Mouse (Mus musculus) CH12.LX (cell line): ENCODE measurements around the gene Tbc1d14. TPM values are rescaled to one million over a fixed set of nuclear protein-coding genes. Genes with fewer than 3 reads are reported as not detected.

ENCODE experiments used
- DNase-seq: peaks from one replicate; pipeline ENCODE4 v3.0.0-alpha.2; 2013; ENCODE audit errors: extremely low read depth
- H3K27ac ChIP-seq: 2 replicates; pipeline ENCODE4 v1.5.1; 2012; ENCODE audit warnings: low read depth, mild to moderate bottlenecking, control low read depth, moderate library complexity; ENCODE audit not compliant: insufficient read depth
- H3K27me3 ChIP-seq: replicated peaks from 2 replicates; pipeline ENCODE3; 2012; ENCODE audit warnings: inconsistent platforms
- H3K36me3 ChIP-seq, 2 experiments: replicated peaks in 1 of 2; 2 replicates each; pipeline versions ENCODE3 to v1.6.1; 2012; ENCODE audit warnings: inconsistent platforms in 1 of 2, low read length in 1 of 2, mild to moderate bottlenecking in 1 of 2, mixed read lengths in 1 of 2, moderate library complexity in 1 of 2; ENCODE audit not compliant: control insufficient read depth in 1 of 2, insufficient read depth in 1 of 2
- H3K4me1 ChIP-seq, 2 experiments: 2 replicates each; pipeline ENCODE4 v1.6.1; 2012; ENCODE audit warnings: inconsistent platforms in 1 of 2, moderate library complexity in 1 of 2; ENCODE audit not compliant: insufficient read depth in 2 of 2, control insufficient read depth in 1 of 2
- H3K4me2 ChIP-seq: 2 replicates; pipeline ENCODE4 v1.6.1; 2012; ENCODE audit warnings: low read depth, mild to moderate bottlenecking, control low read depth; ENCODE audit not compliant: poor library complexity, insufficient read depth, severe bottlenecking
- H3K4me3 ChIP-seq, 3 experiments: fragments of 150-350 bp in 1 of 3; sonication (generic) in 1 of 3; replicated peaks in 1 of 3; 2 replicates each; pipeline versions ENCODE3 to v1.5.1; 2011 to 2012; ENCODE audit warnings: low read depth in 2 of 3, low read length in 2 of 3, mild to moderate bottlenecking in 2 of 3, moderate library complexity in 2 of 3, control low read depth in 1 of 3, improper control_type of control experiment in 1 of 3, inconsistent platforms in 1 of 3, mixed read lengths in 1 of 3; ENCODE audit not compliant: poor library complexity in 1 of 3
- H3K79me2 ChIP-seq: replicated peaks from 2 replicates; pipeline ENCODE4 v1.6.1; 2012; ENCODE audit warnings: mild to moderate bottlenecking, moderate library complexity; ENCODE audit not compliant: control insufficient read depth, poor library complexity, insufficient read depth, severe bottlenecking; ENCODE audit errors: extremely low read depth
- H3K9ac ChIP-seq: 2 replicates; pipeline ENCODE4 v1.6.1; 2012; ENCODE audit warnings: low read depth, mild to moderate bottlenecking, control low read depth, moderate library complexity; ENCODE audit not compliant: insufficient read depth
- H3K9me3 ChIP-seq: replicated peaks from 2 replicates; pipeline ENCODE3; 2012; ENCODE audit warnings: low read length, inconsistent platforms, mixed read lengths
- CHD1 ChIP-seq: IDR thresholded peaks from 2 replicates; pipeline ENCODE4 v1.6.1; 2012; ENCODE audit warnings: low read depth, low read length, improper control_type of control experiment, inconsistent platforms
- GABPA ChIP-seq: IDR thresholded peaks from 2 replicates; pipeline ENCODE4 v1.6.1; 2012; ENCODE audit warnings: low read depth, low read length, improper control_type of control experiment, inconsistent platforms; ENCODE audit not compliant: insufficient replicate concordance
- HCFC1 ChIP-seq: IDR thresholded peaks from 2 replicates; pipeline ENCODE4 v1.6.1; 2012; ENCODE audit warnings: low read depth, mild to moderate bottlenecking, inconsistent platforms, low read length, improper control_type of control experiment
- IRF4 ChIP-seq: IDR thresholded peaks from 2 replicates; pipeline ENCODE4 v1.6.1; 2014; ENCODE audit warnings: low read depth, mild to moderate bottlenecking, inconsistent platforms, low read length, improper control_type of control experiment
- JUN ChIP-seq: IDR thresholded peaks from 2 replicates; pipeline ENCODE4 v1.6.1; 2011; ENCODE audit warnings: low read depth, mild to moderate bottlenecking, low read length, improper control_type of control experiment, moderate library complexity; ENCODE audit not compliant: insufficient read depth
- JUND ChIP-seq: conservative IDR thresholded peaks from 2 replicates; pipeline ENCODE4 v1.6.1; 2011; ENCODE audit warnings: low read depth, low read length, improper control_type of control experiment
- KAT2A ChIP-seq: IDR thresholded peaks from 2 replicates; pipeline ENCODE4 v1.6.1; 2012; ENCODE audit warnings: low read length, improper control_type of control experiment, inconsistent platforms; ENCODE audit not compliant: insufficient replicate concordance
- MAZ ChIP-seq: IDR thresholded peaks from 2 replicates; pipeline ENCODE4 v1.6.1; 2012; ENCODE audit warnings: low read depth, mild to moderate bottlenecking, inconsistent platforms, low read length, improper control_type of control experiment, moderate library complexity
- MEF2A ChIP-seq: IDR thresholded peaks from 2 replicates; pipeline ENCODE4 v1.6.1; 2014; ENCODE audit warnings: low read depth, mild to moderate bottlenecking, inconsistent platforms, low read length, improper control_type of control experiment, borderline replicate concordance
- POLR2A ChIP-seq: IDR thresholded peaks from 2 replicates; pipeline ENCODE4 v1.6.1; 2011; ENCODE audit warnings: low read depth, mild to moderate bottlenecking, improper control_type of control experiment, low read length
- POLR2AphosphoS2 ChIP-seq: IDR thresholded peaks from 2 replicates; pipeline ENCODE4 v1.6.1; 2011; ENCODE audit warnings: low read depth, low read length, improper control_type of control experiment
- RAD21 ChIP-seq: IDR thresholded peaks from 2 replicates; pipeline ENCODE4 v1.6.1; 2011; ENCODE audit warnings: low read depth, mild to moderate bottlenecking, low read length, improper control_type of control experiment, moderate library complexity
- TCF12 ChIP-seq: IDR thresholded peaks from 2 replicates; pipeline ENCODE4 v1.6.1; 2014; ENCODE audit warnings: low read depth, mild to moderate bottlenecking, inconsistent platforms, low read length, improper control_type of control experiment
- USF1 ChIP-seq: IDR thresholded peaks from 2 replicates; pipeline ENCODE4 v1.6.1; 2014; ENCODE audit warnings: low read depth, mild to moderate bottlenecking, inconsistent platforms, low read length, improper control_type of control experiment
- ZKSCAN1 ChIP-seq: IDR thresholded peaks from 2 replicates; pipeline ENCODE4 v1.6.1; 2012; ENCODE audit warnings: low read depth, inconsistent platforms, low read length, improper control_type of control experiment, borderline replicate concordance
- ZMIZ1 ChIP-seq: IDR thresholded peaks from 2 replicates; pipeline ENCODE4 v1.6.1; 2012; ENCODE audit warnings: low read depth, mild to moderate bottlenecking, inconsistent platforms, low read length, improper control_type of control experiment
- ZNF384 ChIP-seq: IDR thresholded peaks from 2 replicates; pipeline ENCODE4 v1.6.1; 2012; ENCODE audit warnings: low read depth, low read length, improper control_type of control experiment, inconsistent platforms
- dilution Hi-C: fragments of 300-500 bp; cut with MboI; formaldehyde crosslinking; loops from 2 replicates; pipeline ENCODE4 v1.14.3; 2020; ENCODE audit warnings: low sequenced_read_pairs; ENCODE audit not compliant: extremely low pct_unique_long_range_greater_than_20kb, extremely low pct_ligation_motif_present
- in situ Hi-C: fragments of 300-500 bp; cut with MboI; formaldehyde crosslinking; loops from 3 replicates; pipeline ENCODE4 v1.14.3; 2019; ENCODE audit warnings: low sequenced_read_pairs, low pct_ligation_motif_present, low pct_unique_long_range_greater_than_20kb, mixed read lengths
- polyA plus RNA-seq: library from polyadenylated mRNA; unstranded; fragments of >175 nt; gene quantifications from 2 replicates; pipeline ENCODE4 v1.2.1, GENCODE M21; 2012; ENCODE audit warnings: low read depth; ENCODE audit not compliant: insufficient read length
- total RNA-seq, 2 experiments: library from RNA; depleted of rRNA; stranded (reverse); fragments of 300-350 nt in 1 of 2; fragments of >200 nt in 1 of 2; gene quantifications; 2 replicates each; pipeline ENCODE4 v1.2.3; 2012 to 2014

Tbc1d14 gene
- total and polyA plus RNA-seq, 3 experiments = 5.7 to 29.1 (median 10.1) TPM

GRCm38 (mm10) chr5:36538576-36539187 lies 54.4 kb downstream of the Tbc1d14 start (continued):
- TF ChIP-seq ZMIZ1 = no peak
- no peak for TF ChIP-seq JUN
- TF ChIP-seq IRF4 = no peak
- TF ChIP-seq POLR2AphosphoS2 = no peak
- TF ChIP-seq HCFC1 = no peak
- no peak for TF ChIP-seq GABPA
- no peak for TF ChIP-seq ZNF384
- no peak for TF ChIP-seq MAZ

- H3K4me2 ChIP-seq = no peak overlapping the region
- no peaks in the 10 kb centered on the region for H3K79me2 ChIP-seq
- TF ChIP-seq MAZ = no peak
- peak; percentile 28; the same call in 1 of the 2 replicates for TF ChIP-seq IRF4
- no peak overlapping the region for H3K9ac ChIP-seq
- no peak overlapping the region for H3K27ac ChIP-seq
- H3K4me3 ChIP-seq = no peak overlapping the region
- no peaks in the 10 kb centered on the region for H3K27me3 ChIP-seq
- H3K4me1 ChIP-seq = peaks cover 12 to 65% of the 10 kb centered on the region in 2 experiments
- H3K36me3 ChIP-seq = peaks cover 5 to 21% of the 10 kb centered on the region in 2 experiments
- no peaks in the 10 kb centered on the region for H3K9me3 ChIP-seq
- in situ Hi-C loops (no loop called here), dilution Hi-C loops (no loop called here)
- no peak for DNase-seq
Measured at GRCm38 (mm10) chr5:36536424-36536823, 56.7 kb downstream of the Tbc1d14 start.

GRCm38 (mm10) chr5:36535438-36536176 lies 57.5 kb downstream of the Tbc1d14 start:
- Histone ChIP-seq H3K4me1 (peaks cover 12 to 73% of the 10 kb centered on the region in 2 experiments), H3K27me3 (no peaks in the 10 kb centered on the region), H3K4me3 (no peak overlapping the region), H3K9ac (0 out of 2 replicates have a peak overlapping the region, but pooled peaks have one; percentile 19), H3K27ac (peak overlapping the region; percentile 40; the same call in 1 of the 2 replicates), H3K79me2 (0 out of 2 replicates have a peak, but pooled peaks cover 2% of the 10 kb centered on the region), H3K36me3 (peaks cover 5 to 15% of the 10 kb centered on the region in 2 experiments), H3K4me2 (no peak overlapping the region), H3K9me3 (no peaks in the 10 kb centered on the region)
- no peak for TF ChIP-seq KAT2A
- TF ChIP-seq HCFC1 = no peak
- TF ChIP-seq JUND = no peak
- TF ChIP-seq GABPA = no peak
- TF ChIP-seq TCF12 = no peak
- no peak for TF ChIP-seq ZKSCAN1
- no peak for TF ChIP-seq USF1
- TF ChIP-seq CHD1 = no peak
- no peak for TF ChIP-seq RAD21
- no peak for TF ChIP-seq POLR2A
- no peak for TF ChIP-seq ZNF384
- no peak for TF ChIP-seq MEF2A
- dilution Hi-C loops (no loop called here), in situ Hi-C loops (no loop called here)
- peak; percentile 41 for DNase-seq
